Comparison of ENCODE assay signal across 24 mouse cellular contexts in genomic region chr13:93089481-93089880, GRCm38 (mm10). TPM values are rescaled to one million over a fixed set of nuclear protein-coding genes. Genes with fewer than 3 reads are reported as not detected.
A peak's percentile ranks its signal among the peaks of the same experiment; 100 is the strongest.
DNase-seq lines count a peak whose midpoint lies in the region; ATAC-seq lines count a peak whose summit lies in the region.
"Had no signal": no experiment of that assay in that cellular context is flagged by ENCODE, and none has a peak within 500 bp of the region (broad histone marks: within the 10 kb centered on the region; RNA-seq: fewer than 3 reads in every experiment).

No protein-coding gene starts in this region.

- WGBS in hindbrain, embryonic 14.5 days = 69% methylated on average over 5 of the region's 5 CpGs
- 82% methylated on average over 5 of the region's 5 CpGs for WGBS in hindbrain, embryonic 10.5 days

- H3K9me3 ChIP-seq in hindbrain, embryonic 14.5 days (ENCODE audit: control insufficient read depth, low read length) = no peaks in the 10 kb centered on the region
- no peaks in the 10 kb centered on the region for H3K9me3 ChIP-seq in hindbrain, embryonic 10.5 days
- H3K9me3 ChIP-seq: embryonic facial prominence, embryonic 12.5 days; forebrain, embryonic 13.5 days; limb, embryonic 15.5 days; liver, embryonic 15.5 days; midbrain, embryonic 15.5 days; neural tube, embryonic 15.5 days; stomach, embryonic 15.5 days had no signal

- H3K4me2 ChIP-seq in hindbrain, embryonic 14.5 days (replicated peaks) = no peak overlapping the region
- H3K4me2 ChIP-seq: embryonic facial prominence, embryonic 12.5 days; forebrain, embryonic 13.5 days; limb, embryonic 15.5 days; liver, embryonic 15.5 days; midbrain, embryonic 15.5 days; neural tube, embryonic 15.5 days; stomach, embryonic 15.5 days had no signal

- H3K27me3 ChIP-seq in hindbrain, embryonic 14.5 days (ENCODE audit: control insufficient read depth, insufficient read depth, low read length) = no peaks in the 10 kb centered on the region
- H3K27me3 ChIP-seq in hindbrain, embryonic 10.5 days (ENCODE audit: insufficient read depth, poor library complexity, severe bottlenecking) = no peaks in the 10 kb centered on the region
- H3K27me3 ChIP-seq: embryonic facial prominence, embryonic 12.5 days; forebrain, embryonic 13.5 days; limb, embryonic 15.5 days; liver, embryonic 15.5 days; midbrain, embryonic 15.5 days; neural tube, embryonic 15.5 days; stomach, embryonic 15.5 days had no signal

- no peak overlapping the region for H3K27ac ChIP-seq in hindbrain, embryonic 14.5 days
- no peak overlapping the region for H3K27ac ChIP-seq in hindbrain, embryonic 10.5 days
- H3K27ac ChIP-seq: embryonic facial prominence, embryonic 12.5 days; forebrain, embryonic 13.5 days; limb, embryonic 15.5 days; liver, embryonic 15.5 days; midbrain, embryonic 15.5 days; neural tube, embryonic 15.5 days; stomach, embryonic 15.5 days had no signal

- no peaks in the 10 kb centered on the region for H3K36me3 ChIP-seq in hindbrain, embryonic 14.5 days (replicated peaks; ENCODE audit: control insufficient read depth, insufficient read depth)
- no peaks in the 10 kb centered on the region for H3K36me3 ChIP-seq in hindbrain, embryonic 10.5 days
- H3K36me3 ChIP-seq: embryonic facial prominence, embryonic 12.5 days; limb, embryonic 15.5 days; liver, embryonic 15.5 days; midbrain, embryonic 15.5 days; neural tube, embryonic 15.5 days; stomach, embryonic 15.5 days had no signal

- DNase-seq in hindbrain, embryonic 14.5 days (ENCODE audit: low spot score) = peak; percentile 45
- no peak for DNase-seq in hindbrain, embryonic 10.5 days (ENCODE audit: low spot score)
- peak; percentile 88 for DNase-seq in Muller cell, postnatal 12 days (ENCODE audit: inconsistent ontology term)
- DNase-seq in brain, adult 2 months (ENCODE audit: low read depth, low spot score) = peak; percentile 43
- peak; percentile 57 to 63 for DNase-seq in cerebellum, postnatal 36 days
- DNase-seq in lung, postnatal 14 days = no peak
- no peak for DNase-seq in lung, postnatal 36 days
- DNase-seq: adrenal gland, postnatal 10 days; gastrocnemius, postnatal 10 days; heart, adult 18-20 months; heart, postnatal 36 days; kidney, adult 9 months; kidney, postnatal 25 days; layer of hippocampus, adult 9-11 months; thymus, adult 18-20 months had no signal

- no peaks in the 10 kb centered on the region for H3K4me1 ChIP-seq in hindbrain, embryonic 14.5 days (replicated peaks; ENCODE audit: control insufficient read depth, insufficient read depth, low read length)
- H3K4me1 ChIP-seq in hindbrain, embryonic 10.5 days (replicated peaks) = no peaks in the 10 kb centered on the region
- H3K4me1 ChIP-seq: embryonic facial prominence, embryonic 12.5 days; forebrain, embryonic 13.5 days; limb, embryonic 15.5 days; liver, embryonic 15.5 days; midbrain, embryonic 15.5 days; neural tube, embryonic 15.5 days; stomach, embryonic 15.5 days had no signal

- H3K4me3 ChIP-seq in hindbrain, embryonic 14.5 days (replicated peaks; ENCODE audit: low read length) = no peak overlapping the region
- no peak overlapping the region for H3K4me3 ChIP-seq in hindbrain, embryonic 10.5 days
- H3K4me3 ChIP-seq: embryonic facial prominence, embryonic 12.5 days; erythroblast, embryonic 14.5 days; forebrain, embryonic 13.5 days; limb, embryonic 15.5 days; liver, embryonic 15.5 days; midbrain, embryonic 15.5 days; neural tube, embryonic 15.5 days; stomach, embryonic 15.5 days had no signal

- no peak overlapping the region for H3K9ac ChIP-seq in hindbrain, embryonic 14.5 days
- H3K9ac ChIP-seq: embryonic facial prominence, embryonic 12.5 days; forebrain, embryonic 13.5 days; limb, embryonic 15.5 days; liver, embryonic 15.5 days; midbrain, embryonic 15.5 days; neural tube, embryonic 15.5 days; stomach, embryonic 15.5 days had no signal

- no peak for ATAC-seq in hindbrain, embryonic 14.5 days (ENCODE audit: low FRiP score)
- ATAC-seq: forebrain, embryonic 13.5 days; inflammation-experienced regulatory T-cells, adult 6 months; midbrain, embryonic 15.5 days had no signal

RNA-seq across cellular contexts. Expression of gene Cmya5, which starts 55.0 kb away (rescaled TPM):
- 0.24 and 0.42 TPM in 2 replicates for polyA plus RNA-seq in hindbrain, embryonic 14.5 days (2014; fragmentation: Nextera tagmentation; extraction: Ambion mirVana)
- 0.01 and 0.02 TPM in 2 replicates for polyA plus RNA-seq in hindbrain, embryonic 10.5 days (2016; fragmentation: Nextera tagmentation; extraction: Ambion mirVana)
- polyA plus RNA-seq: erythroblast, embryonic 14.5 days had no signal

Comparison
In these comparisons a context has a peak if more than half of its experiments do, and no peak if none do; other contexts are left out.
1. DNase-seq: peak in hindbrain, embryonic 14.5 days (single experiment), Muller cell, postnatal 12 days (single experiment), brain, adult 2 months (single experiment) and cerebellum, postnatal 36 days (2 of 2); none in hindbrain, embryonic 10.5 days (single experiment), lung, postnatal 14 days (single experiment) and lung, postnatal 36 days (single experiment).